Mouse (Mus musculus): ENCODE measurements around the gene Mib2. TPM values are rescaled to one million over a fixed set of nuclear protein-coding genes. Genes with fewer than 3 reads are reported as not detected.
"Not testable (repeated sequence)": the region's sequence is repeated elsewhere in the genome, so short reads cannot be mapped to it uniquely, and the experiment has no call there.

Mib2 gene
- polyA plus RNA-seq, 2 experiments from 2014 or later: 4.8 to 5.1 TPM

DNA sequence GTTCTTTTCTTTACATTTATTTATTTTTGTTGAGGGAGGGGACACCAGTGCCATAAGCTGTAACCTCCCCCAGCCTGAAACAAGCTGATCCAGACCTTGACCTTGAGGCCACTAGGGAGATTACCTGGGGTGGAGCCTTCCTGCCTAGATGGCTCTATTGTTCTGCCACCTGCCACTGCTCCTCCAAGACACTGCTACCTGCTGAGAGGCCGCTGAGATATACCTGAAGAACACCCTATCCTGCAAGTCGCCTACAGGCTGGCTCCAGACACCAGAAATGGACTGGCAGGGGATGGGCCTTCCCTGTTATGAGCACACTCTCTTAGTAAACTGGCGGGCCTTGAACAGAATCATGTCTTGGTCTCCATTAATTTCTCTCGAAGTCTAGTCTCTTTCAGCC lies 1.2 kb upstream of the Mib2 start:
- ATAC-seq: not testable (repeated sequence)

DNA sequence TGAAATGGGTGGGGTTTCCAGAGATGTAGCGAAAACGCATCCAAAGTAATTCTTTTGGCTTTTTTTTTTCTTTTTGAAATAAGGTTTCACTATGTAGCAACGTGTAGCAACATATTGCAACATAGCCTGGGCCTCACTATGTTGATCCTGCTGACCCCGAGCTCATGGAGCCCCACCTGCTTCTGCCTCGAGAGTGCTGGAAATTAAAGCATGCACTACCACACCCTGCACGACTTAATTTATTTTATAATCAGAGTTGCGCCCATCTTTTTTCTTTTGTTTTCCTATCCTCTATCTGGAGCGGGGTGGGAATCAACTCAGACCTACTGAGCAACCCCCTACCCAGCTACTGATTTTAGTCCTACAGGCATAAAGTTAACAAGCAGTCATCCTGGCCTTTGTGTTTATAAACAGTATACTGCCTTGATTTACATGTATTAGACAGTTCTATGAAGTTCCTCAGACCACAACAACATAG lies 639 bp upstream of the Mib2 start:
- no peak for ATAC-seq

DNA sequence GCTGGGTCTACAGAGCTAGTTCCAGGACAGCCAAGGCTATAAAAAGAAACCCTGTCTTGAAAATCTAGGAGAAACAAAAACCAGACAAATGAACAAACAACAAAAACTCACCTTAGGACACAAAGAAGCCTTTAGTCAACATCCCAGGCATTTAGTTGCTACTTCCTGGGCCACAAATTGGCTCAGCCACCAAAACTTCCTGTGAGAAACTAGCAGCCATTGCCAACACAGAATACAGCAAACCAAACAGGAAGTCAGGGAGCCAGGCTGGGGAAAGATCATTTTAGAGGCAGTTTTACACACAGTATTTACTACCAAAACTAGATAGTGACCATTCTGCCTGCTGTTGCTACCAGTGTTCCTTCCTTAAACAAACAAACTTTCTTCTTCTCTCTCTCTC lies 2.1 kb downstream of the Mib2 start:
- no peak for ATAC-seq

DNA sequence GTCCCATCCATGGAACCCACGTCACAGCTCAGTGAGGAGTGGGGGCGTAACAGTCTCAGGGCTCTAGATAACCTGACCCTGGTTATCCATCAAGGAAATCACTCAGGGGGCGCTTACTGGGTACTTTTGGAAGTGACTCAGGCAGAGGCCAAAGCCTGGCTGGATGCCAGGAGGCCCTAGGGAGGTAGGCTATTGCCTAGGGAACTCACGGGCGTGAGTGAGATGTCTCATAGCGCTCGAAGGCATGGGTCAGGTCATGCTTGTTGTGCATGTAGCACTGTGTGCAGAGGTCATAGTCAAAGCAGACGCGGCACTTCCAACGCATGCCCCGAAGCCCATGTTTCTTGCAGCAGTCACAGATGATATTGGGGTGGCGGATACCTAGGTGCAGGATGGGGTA lies 8.4 kb downstream of the Mib2 start:
- no peak for ATAC-seq

DNA sequence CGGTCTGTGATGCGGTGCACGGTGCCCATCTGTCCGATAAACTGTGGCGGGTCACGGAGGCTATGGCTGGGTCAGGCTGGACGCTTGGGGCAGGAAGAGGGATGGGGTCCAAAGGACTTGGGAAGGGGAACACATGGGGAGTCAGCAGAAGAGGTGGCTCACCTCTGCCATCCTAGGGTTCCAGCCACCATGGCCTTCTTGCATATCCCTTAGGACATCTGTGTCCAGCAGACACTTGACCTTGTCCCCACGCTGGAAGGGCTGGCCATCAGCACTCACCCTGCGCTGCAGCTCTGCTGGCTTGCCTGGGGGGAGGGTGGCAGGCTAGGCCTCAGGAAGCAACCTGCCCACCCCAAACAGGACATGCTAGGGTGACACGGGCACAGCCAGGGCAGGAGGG lies 10.0 kb downstream of the Mib2 start:
- ATAC-seq: no peak

DNA sequence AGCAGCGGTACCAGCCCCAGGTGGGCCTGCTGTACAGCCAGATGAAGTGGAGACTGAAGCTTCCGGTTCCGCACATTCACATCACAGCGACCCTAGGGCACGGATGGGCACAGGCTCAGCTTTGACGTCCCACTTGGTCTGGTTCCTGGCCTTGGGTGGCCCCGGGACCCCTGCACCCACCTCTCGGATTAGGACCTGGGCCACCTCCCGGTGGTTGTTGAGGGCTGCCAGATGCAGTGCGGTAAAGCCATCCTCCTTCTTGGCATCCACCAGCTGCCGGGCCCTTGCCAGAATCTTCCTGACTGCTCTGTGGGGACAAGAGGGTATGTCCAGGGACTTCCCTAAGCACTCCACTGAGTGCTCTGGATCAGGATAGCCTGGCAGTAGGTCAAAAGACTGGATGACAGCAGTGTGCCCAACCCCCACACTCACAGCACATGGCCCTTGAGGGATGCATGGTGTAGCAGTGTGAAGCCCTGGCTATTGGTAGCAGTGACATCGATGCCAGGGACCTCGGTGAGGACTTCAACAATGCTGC lies 12.7 kb downstream of the Mib2 start:
- no peak for ATAC-seq

DNA sequence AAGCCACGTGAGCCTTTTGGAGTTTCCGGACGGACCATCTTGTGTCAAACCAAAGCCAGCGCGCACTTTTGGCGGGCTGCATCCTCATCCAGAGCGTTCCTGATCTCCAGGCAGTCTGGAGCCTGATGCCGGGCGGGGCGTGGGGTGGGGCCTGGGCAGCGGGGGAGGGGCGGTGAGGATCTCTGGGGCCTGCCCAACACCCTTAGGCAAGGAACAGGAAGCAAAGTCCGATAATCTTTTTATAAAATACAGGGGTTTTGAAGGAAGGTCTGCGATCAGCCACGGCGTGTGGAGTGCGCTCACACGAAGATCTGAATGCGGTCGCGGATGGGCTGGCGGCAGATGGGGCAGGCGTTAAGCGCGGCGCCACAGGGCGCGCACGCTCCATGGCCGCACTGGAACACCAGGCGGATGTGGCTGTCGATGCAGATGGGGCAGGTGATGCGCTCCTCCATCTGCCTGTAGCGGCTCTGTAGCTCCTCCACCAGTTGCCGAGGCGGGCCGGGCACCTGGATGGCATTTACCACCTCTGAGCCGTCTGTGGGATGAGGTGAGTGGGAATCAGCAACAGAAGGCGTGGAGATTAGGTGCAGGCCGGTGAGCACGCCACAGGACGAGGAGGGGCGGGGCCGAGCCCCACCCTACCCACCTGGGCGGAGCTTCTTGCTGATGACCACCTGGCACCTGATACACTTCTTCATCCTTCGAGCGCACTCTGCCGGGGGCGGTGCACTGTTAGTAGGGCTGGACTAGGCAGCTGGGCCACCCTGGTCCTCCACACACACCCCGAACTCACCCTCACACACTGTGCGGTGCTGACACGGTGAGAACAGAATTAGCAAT lies 14.3 kb downstream of the Mib2 start:
- peak; percentile 87 for ATAC-seq

DNA sequence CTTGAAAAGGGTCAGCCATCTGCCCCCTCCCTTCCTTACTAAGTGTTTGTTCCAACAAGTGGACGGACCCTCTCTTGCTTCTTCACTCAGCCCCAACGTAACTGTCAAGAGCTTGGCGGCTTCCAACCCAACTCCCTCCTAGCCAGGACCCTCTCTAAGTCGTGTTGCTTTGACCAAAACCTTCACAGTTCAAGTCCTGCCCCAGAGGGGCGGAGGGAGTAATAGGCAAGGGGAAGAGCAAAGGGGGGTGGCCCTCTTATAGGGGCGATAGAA lies 14.9 kb downstream of the Mib2 start:
- no peak for ATAC-seq

DNA sequence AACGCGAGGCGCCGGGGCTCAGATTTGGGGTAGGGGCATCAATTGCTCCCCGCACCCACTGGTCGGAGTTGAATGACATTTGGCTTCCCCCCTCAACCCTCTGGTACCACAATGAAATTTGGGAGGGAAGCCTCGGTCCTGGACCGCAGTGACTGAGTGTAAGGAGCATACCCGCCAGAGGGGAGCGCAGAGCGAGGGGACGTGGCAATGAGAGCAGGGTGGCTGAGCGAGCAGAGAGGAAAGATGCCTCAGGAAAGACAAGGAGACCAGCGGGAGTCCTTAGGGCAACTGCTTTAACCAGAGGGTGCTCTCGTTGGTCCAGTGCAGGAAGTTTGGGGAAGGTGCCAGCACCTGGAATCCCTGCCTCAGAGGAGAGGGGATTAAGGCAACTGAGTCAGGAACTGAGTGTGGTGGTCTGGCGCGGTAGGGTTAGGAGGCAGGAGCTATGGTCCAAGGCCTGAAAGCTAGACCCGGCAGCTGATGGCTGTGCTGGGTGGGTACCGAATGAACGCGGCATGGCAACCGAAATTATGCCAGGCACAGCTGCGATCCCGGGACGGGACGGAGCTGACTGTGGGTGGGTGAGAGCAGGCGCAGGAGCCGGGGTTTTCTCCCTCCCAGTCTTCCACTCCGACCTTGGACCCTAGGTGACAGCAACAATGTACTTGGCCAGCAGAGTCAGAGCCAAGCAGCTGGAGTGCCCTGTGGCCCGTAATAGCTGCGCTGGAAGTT lies 15.4 kb downstream of the Mib2 start:
- no peak for ATAC-seq

DNA sequence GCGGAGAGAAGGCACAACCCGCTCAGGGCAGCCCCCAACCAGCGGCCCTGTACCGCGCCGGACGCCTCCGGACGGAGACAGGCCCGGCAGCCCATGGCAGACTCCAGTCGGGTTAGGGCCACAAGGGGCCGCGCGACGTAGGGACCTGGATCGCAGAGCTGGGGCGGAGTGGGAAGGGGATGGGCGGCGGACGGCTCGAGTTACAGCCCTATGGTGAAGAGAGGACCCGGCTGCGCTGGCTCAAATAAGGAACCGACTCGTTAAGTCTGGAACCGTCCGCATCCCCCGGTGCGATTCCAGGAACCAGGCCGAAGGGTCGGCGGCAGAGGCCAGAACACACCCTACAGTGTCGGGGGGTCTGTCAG lies 15.9 kb downstream of the Mib2 start, which contains the start of gene Mmp23:
Mmp23 (minus strand) TSS at position 299 of the 365 bp plus-strand sequence.
- ATAC-seq: no peak

DNA sequence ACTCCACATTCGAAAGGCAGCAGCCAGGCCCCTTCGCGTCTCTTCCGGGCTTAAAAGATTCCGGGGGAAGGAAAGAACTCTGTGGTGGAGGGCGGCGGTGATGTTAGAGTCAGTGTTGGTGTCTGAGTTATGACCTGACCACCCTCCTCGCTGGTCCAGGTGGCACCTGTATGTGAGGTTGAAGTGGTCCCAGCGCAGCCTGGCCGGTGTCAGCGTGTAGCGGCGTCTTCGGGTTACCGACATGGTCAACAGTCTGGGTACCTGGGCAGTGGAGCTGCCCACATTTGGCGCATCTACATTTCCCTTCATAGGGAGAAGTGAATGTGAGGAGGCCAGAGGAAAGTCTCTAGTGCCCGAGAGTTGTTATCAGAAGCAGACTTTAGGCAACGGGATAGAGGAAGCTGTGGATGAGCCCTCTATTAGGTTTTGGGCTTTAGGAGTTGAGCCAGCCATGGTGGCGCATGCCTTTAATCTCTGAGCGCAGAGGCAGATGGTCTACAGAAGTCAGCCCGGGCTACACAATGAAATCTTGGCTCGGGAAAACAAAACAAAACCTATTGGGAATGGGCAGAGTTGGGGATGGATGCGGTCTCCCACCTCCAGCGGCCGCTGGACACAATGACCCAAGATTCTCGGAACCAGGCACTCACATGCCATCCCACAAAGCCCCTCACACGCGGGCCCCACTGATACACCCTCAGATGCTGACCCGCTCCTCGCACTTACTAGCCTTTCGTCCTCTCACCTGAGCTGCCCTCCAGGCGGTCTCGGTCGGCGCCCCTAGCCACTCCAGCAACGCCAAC lies 16.5 kb downstream of the Mib2 start:
- ATAC-seq: no peak

DNA sequence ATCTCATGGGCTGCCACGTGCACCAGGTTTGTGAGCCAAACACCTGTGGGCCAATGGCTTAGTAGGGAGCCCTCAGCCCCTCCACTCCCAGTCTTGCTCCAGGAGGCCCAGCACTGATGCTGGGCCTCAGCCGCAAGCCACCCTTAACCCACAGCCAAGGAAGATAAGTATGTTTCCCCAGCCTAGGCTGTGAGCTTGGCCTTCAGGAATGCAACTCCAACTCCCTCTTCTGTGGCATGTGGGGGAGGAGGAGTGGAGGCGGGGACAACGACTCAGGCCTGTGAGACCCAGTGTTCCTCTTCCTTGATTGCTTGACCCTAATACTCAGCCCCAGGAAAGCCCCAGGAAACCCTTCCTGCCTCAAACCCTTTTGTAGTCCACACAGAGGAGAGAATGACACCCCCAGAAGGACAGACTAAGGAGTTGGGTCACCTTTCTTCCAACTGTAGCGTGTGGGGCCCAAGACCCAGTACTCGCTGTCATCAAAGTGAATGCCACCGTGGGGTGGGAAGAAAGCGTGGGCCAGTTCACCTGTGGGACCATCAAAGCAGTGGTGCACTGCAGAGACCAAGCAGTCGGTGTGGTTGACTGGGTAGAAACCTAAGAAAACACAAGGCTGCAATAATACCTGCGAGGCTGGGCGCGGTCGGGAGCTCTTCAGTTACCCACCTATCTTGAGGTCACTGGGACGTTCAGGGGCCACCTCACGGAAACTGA lies 17.3 kb downstream of the Mib2 start:
- no peak for ATAC-seq

DNA sequence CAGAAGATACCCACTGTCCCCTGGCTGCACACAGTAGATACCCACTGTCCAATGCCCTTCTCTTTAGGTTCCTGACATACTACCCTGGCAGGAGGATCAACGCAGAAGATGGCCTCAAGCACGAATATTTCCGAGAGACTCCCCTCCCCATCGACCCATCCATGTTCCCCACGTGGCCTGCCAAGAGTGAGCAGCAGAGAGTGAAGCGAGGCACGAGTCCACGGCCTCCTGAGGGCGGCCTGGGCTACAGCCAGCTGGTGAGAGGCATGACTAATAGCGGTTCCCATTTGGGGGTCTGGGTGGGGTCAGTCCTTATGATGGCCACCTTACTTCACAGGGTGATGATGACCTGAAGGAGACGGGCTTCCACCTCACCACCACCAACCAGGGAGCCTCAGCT lies 19.6 kb downstream of the Mib2 start:
- no peak for ATAC-seq

DNA sequence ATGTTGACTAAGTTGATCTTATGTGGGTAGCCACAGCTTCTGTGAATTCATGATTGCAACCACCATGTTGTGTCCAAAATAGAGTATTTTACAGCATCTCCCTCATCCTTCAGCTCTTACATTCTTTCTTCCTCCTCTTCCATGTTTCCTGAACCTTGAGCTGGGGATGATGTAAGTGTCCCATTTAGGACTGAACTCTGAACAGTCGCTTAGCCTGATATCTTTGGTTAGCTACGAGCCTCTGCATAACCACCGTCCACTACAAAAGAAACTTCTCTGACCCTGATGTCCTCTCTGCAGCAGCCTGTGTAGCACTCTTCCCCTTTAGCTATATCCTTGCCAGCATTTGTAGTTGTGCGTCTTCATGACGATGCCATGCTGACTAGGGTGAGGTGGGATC lies 23.3 kb downstream of the Mib2 start:
- no peak for ATAC-seq

DNA sequence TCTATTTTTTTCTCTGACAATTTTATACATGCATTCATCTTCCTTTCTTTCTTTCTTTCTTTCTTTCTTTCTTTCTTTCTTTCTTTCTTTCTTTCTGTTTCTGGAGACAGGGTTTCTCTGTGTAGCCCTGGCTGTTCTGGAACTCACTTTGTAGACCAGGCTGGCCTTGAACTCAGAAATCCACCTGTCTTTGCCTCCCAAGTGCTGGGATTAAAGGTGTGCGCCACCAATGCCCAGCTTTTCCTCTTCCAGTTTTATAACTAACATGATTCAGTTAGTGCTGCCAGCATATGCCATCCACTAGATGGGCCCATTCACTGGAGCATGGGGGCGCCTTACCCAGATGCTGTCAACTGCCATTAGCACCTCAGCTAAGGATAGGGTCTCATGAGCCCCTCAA lies 23.7 kb downstream of the Mib2 start, which contains the start of gene Gm10563:
Gm10563 (minus strand) TSS at position 101 of the 400 bp plus-strand sequence.
- ATAC-seq: not testable (repeated sequence)

DNA sequence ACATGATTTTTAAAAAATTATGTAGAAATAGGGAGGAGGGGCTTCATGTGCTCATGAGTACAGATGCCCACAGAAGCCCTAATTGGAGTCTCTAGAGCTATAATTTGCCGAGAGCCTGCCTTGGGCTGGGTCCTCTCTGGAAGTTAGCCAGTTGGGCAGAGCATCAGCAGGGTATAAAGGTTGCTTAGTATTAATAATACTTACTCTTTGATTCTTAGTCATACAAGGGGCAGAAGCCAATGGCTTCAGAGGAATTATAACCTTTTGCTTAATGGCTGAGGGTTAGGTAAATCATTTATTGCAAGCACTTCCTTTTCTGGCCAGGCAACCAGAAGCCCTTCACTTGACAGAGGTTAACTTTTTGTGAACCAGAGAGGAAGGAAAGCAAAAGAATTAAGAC lies 25.5 kb downstream of the Mib2 start:
- ATAC-seq: no peak

DNA sequence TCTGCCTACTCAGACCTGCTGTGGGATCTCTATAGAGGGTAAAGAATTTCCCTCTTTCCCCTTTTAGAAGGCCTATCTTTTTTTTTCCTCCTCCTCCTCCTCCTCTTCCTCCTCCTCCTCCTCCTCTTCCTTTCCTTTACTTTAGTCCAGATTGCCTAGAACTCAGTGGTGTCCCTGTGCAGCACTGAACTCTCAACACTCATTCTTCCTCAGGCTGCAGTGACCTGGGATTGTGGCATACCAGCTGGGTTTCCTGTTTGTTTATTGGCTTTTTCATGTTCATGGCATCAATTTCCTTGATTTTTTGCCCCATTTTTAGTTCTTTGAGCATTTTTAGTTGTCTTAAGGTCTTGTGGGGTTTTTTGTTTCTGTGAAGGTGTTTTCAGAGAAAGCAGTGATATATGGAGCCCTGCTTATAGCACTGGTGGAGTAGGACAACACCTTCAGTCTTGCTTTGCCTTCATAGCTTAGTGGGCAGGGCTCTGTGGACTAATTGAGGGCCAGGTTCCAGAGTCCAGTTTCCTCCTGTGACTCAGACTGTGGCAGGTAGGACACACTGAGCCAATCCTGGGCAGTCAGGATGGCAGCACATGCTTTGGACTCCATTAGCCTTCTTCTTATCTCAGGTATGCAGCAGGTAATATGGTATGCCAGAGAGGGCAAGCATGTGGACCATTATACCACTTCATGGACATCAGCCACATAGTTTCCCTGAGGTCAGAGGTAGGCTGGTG lies 33.1 kb downstream of the Mib2 start:
- ATAC-seq: no peak

DNA sequence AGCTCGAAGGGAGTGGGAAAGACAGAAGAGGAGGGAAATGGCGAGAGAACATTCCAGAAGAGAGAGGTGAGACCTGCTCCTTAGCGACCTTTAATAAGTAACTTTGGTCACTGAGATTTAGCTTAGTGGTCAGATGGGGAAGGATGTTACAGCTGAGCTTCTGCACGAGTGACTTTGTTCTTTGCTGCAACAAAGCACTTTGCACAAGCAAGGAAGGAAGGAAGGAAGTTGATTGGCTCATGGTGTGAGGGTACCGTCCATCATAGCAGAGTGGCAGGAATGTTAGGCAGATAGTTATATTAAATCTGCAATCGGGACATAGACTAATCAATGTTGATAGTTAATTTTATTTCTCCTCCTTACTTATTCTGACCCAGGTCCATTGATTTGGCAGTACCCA lies 38.7 kb downstream of the Mib2 start:
- no peak for ATAC-seq

DNA sequence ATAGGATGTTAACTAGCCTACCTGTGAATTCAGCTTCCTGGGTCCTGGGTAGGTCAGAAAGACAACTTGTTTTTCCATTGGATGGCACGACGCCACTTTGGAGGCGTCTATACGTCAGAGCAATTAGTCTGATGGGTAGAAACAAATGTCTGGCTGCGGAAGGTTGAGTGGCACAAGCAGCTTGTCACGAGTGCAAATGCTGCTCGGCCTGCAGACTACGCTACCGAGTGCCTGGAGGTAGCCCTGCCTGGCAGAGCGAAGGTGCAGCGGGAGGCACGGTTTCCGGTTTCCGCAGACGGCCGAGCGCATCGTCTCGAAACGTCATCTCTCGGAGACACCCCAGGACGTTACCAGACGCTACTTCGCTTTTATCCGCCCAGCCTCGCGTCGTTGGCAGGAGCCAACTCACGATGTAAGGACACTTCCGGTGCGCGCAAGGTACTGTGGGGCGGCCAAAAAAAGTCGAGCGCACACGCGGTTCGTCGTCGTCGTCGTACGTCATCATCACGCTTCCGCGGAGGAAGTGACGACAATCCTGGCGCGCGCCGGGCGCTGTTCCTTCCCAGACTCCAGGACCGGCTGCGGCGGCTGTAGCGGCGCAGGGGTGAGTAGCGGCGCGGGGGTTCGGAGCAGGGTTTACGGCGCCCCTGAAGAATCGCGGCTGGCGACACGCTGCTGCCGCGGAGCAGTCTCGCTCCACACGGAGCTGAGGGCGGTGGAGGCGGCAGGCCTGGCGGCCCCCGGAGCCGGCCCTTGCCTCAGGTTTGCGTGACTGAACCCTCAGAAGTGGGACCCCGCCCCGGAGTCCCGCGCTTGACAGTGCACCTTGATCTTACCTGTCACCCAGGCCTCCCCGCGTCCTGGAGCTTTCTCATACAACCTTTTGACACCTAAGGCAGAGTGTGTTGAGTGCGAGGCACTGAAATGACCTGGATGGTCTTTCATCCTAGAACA lies 44.4 kb downstream of the Mib2 start, which contains the start of gene Cdk11b:
Cdk11b (plus strand) TSS at position 517 of the 954 bp plus-strand sequence.
- peak; percentile 95 for ATAC-seq

DNA sequence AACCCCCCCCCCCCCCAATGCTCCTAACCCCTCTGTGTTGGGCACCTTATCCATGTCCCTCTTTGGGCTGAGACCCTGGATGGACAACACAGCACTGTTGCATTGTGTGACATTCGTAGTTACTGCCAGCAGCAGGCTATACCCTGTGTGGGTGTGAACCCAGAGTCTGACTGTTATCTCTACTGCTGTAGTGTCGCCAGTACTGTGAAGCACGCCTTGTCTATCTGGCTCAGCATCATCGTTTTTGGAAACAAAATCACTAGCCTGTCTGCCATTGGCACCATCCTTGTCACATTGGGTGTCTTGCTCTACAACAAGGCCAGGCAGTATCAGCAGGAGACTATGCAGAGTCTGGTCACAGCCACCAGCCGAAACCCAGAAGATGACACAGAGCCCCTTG lies 50.7 kb downstream of the Mib2 start:
- no peak for ATAC-seq
